Mouse (Mus musculus) intestine, embryonic 14.5 days (tissue): ENCODE data around the gene Atp2a1. TPM values are rescaled to one million over a fixed set of nuclear protein-coding genes. Genes with fewer than 3 reads are reported as not detected.

ENCODE experiments used
- ATAC-seq: fragments of 200-750 bp; cut with Nextera tagmentation; replicated peaks from 2 replicates; pipeline ENCODE4 v1.8.0; 2017; ENCODE audit warnings: low read depth, moderate number of reproducible peaks, moderate TSS enrichment, moderate library complexity; ENCODE audit not compliant: low FRiP score, low TSS enrichment
- DNase-seq: peaks from one replicate; pipeline ENCODE4 v3.0.0-alpha.2; 2018; ENCODE audit warnings: low spot score
- H3K27ac ChIP-seq: fragments of 300-500 bp; sonication (generic); 2 replicates; pipeline ENCODE4 v1.5.1; 2014; ENCODE audit warnings: low read depth, mild to moderate bottlenecking, control low read depth
- H3K27me3 ChIP-seq: fragments of 300-500 bp; sonication (generic); replicated peaks from 2 replicates; pipeline ENCODE4 v1.6.1; 2014; ENCODE audit warnings: low read length, control low read depth; ENCODE audit not compliant: control insufficient read depth, insufficient read depth
- H3K36me3 ChIP-seq: fragments of 300-500 bp; sonication (generic); 2 replicates; pipeline ENCODE4 v1.6.1; 2014; ENCODE audit warnings: low read length, control low read depth; ENCODE audit not compliant: control insufficient read depth, insufficient read depth
- H3K4me1 ChIP-seq: fragments of 300-500 bp; sonication (generic); replicated peaks from 2 replicates; pipeline ENCODE4 v1.6.1; 2014; ENCODE audit warnings: low read length, control low read depth, mixed read lengths; ENCODE audit not compliant: control insufficient read depth, insufficient read depth
- H3K4me2 ChIP-seq: fragments of 300-500 bp; sonication (generic); 2 replicates; pipeline ENCODE4 v1.6.1; 2014; ENCODE audit warnings: low read length
- H3K4me3 ChIP-seq: fragments of 300-500 bp; sonication (generic); 2 replicates; pipeline ENCODE4 v1.5.1; 2014; ENCODE audit warnings: low read depth, low read length, control low read depth, mixed read lengths
- H3K9ac ChIP-seq: fragments of 300-500 bp; sonication (generic); 2 replicates; pipeline ENCODE4 v1.6.1; 2014; ENCODE audit warnings: mild to moderate bottlenecking, low read length
- H3K9me3 ChIP-seq: fragments of 300-500 bp; sonication (generic); 2 replicates; pipeline ENCODE4 v1.6.1; 2016; ENCODE audit warnings: low read length, control low read depth; ENCODE audit not compliant: control insufficient read depth
- WGBS: fragments of 180-500 bp; shearing (Covaris S2); extraction: QIAGEN DNeasy Blood & Tissue Kit; methylation state at CpG from one replicate; pipeline ENCODE4 v1.1.7; 2014; 5-methylcytosine and 5-hydroxymethylcytosine counted together
- polyA plus RNA-seq: library from polyadenylated mRNA; unstranded; fragments of >200 nt; fragmentation: Nextera tagmentation; extraction: Ambion mirVana; gene quantifications from 2 replicates; pipeline ENCODE4 v1.2.1, GENCODE M21; 2014

Gene Atp2a1
- polyA plus RNA-seq, 1 experiment from 2014 or later, result 0.16 TPM

DNA sequence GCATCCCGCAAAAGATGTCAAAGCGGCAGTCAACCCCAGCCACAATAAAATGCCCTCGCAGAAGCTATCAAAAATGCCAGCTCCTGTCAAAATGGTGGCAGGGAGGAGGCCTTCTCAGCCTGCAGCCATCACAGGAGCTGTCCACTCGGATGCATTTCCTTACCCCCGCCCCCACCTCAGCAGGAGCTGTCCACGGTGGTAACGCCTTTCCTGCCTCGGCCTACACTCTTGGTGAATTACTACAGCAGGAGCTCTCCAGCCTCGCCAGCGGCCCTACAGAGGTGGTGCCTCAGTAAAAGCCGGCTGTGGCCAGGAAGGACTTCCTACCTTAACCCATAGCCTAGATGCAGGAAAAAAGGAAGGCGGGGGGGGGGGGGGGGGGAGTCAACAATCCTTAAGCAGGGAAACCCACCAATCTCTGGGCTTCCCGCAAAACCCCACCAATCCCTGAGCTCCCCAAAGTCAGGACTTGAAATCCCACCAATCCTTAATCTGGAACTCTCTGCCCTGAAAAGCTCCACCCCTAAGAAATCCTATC lies 35.5 kb downstream of the Atp2a1 start:
- Histone ChIP-seq H3K9ac (no peak overlapping the region), H3K4me3 (no peak overlapping the region), H3K27ac (peak overlapping the region; percentile 95; the same call in 1 of the 2 replicates), H3K27me3 (no peaks in the 10 kb centered on the region), H3K9me3 (no peaks in the 10 kb centered on the region), H3K36me3 (no peaks in the 10 kb centered on the region), H3K4me2 (no peak overlapping the region), H3K4me1 (peaks cover 12% of the 10 kb centered on the region)
- ATAC-seq, result no peak
- no peak for DNase-seq
- 48% methylated on average over 12 of the region's 13 CpGs for WGBS

DNA sequence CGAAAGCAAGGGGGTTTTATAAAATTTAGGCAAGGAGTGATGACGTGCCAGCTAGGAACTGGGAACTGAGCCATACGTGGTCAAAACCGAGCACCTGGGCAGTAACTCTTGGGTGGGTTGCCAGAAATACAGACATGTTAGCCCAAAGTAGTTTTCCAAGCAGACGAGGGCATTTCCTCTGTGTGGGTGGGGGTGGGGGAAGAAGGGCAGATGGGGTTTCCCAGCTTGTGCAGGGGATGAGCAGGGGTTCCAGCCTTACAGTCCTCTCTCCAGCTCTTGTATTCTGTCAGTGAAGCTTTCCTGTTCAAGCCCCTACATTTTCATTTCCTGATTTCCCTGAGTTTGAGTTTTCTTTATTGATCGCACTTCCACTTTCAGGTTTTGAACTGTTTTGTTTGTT lies 38.7 kb downstream of the Atp2a1 start:
- H3K27ac ChIP-seq, result no peak overlapping the region

DNA sequence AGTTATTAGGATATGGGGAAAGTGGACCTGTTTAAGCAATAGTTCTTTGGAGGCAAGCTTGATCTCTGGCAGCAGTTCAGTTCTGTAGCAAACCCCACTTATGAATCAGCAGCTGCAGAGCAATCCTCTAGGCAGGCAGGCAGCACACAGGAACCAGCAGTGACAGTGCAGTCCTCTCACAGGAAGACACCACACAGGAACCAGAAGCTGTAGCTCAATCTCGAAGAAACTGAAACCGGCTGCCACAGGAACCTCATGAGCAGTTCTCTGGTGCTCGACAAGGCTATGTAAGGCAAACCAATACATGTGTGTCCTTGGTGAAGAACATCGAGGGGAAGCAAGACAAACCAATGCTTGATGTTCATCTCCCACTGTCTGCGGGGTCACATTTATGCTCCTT lies 41.2 kb downstream of the Atp2a1 start:
- no peaks in the 10 kb centered on the region for H3K27me3 ChIP-seq
- no peaks in the 10 kb centered on the region for H3K4me1 ChIP-seq
- 87% methylated on average over 5 of the region's 5 CpGs for WGBS
- no peak overlapping the region for H3K4me2 ChIP-seq
- H3K36me3 ChIP-seq, result no peaks in the 10 kb centered on the region
- no peak for ATAC-seq
- no peak overlapping the region for H3K4me3 ChIP-seq
- no peak overlapping the region for H3K27ac ChIP-seq
- no peak overlapping the region for H3K9ac ChIP-seq
- no peaks in the 10 kb centered on the region for H3K9me3 ChIP-seq
- no peak for DNase-seq

More for the DNA sequence above, 38.7 kb downstream of the Atp2a1 start:
- DNase-seq (no peak), ATAC-seq (no peak)
- Histone ChIP-seq H3K9ac (no peak overlapping the region), H3K9me3 (no peaks in the 10 kb centered on the region), H3K27me3 (no peaks in the 10 kb centered on the region), H3K4me2 (no peak overlapping the region), H3K4me3 (no peak overlapping the region), H3K4me1 (peaks cover 7% of the 10 kb centered on the region), H3K36me3 (no peaks in the 10 kb centered on the region)
- 86% methylated on average over 6 of the region's 6 CpGs for WGBS

- DNase-seq (no peak), ATAC-seq (no peak)
- no peaks in the 10 kb centered on the region for H3K9me3 ChIP-seq
- 56% methylated on average over 3 of the region's 3 CpGs for WGBS
- no peak overlapping the region for H3K4me3 ChIP-seq
- no peak overlapping the region for H3K4me2 ChIP-seq
- no peaks in the 10 kb centered on the region for H3K27me3 ChIP-seq
- no peak overlapping the region for H3K27ac ChIP-seq
- no peaks in the 10 kb centered on the region for H3K4me1 ChIP-seq
- H3K36me3 ChIP-seq, result no peaks in the 10 kb centered on the region
- no peak overlapping the region for H3K9ac ChIP-seq
These were observed 44.4 kb downstream of the Atp2a1 start for GRCm38 (mm10) chr7:126418496-126418895.

GRCm38 (mm10) chr7:126417606-126418005 lies 45.3 kb downstream of the Atp2a1 start:
- Histone ChIP-seq H3K36me3 (no peaks in the 10 kb centered on the region), H3K4me1 (no peaks in the 10 kb centered on the region), H3K27ac (no peak overlapping the region), H3K9ac (no peak overlapping the region), H3K9me3 (no peaks in the 10 kb centered on the region), H3K4me2 (no peak overlapping the region), H3K4me3 (no peak overlapping the region), H3K27me3 (no peaks in the 10 kb centered on the region)
- 93% methylated on average over 4 of the region's 4 CpGs for WGBS
- no peak for DNase-seq
- ATAC-seq, result no peak

DNA sequence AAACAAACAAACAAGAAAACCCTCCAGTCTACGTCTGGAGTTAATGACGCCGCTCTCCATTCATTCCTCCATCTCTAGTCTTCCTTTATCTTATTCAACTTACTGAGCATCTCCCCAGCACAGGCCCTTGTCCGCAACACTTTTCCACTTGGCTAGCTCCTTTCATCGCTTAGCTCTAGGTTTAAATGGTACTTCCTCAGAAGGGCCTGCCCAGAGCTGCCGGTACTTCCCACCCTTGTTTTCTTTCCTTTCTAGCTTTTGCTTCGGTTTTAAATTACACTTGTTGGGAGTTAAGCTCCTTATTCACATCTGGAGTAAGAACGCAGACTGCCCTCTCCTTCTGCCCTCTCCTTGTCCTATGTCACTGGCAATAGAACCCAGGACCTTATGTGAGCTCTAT lies 45.9 kb downstream of the Atp2a1 start:
- DNase-seq (no peak), ATAC-seq (no peak)
- Histone ChIP-seq H3K4me3 (no peak overlapping the region), H3K27ac (no peak overlapping the region), H3K36me3 (no peaks in the 10 kb centered on the region), H3K9me3 (no peaks in the 10 kb centered on the region), H3K27me3 (no peaks in the 10 kb centered on the region), H3K9ac (no peak overlapping the region), H3K4me1 (no peaks in the 10 kb centered on the region), H3K4me2 (no peak overlapping the region)
- 76% methylated on average over 8 of the region's 8 CpGs for WGBS

DNA sequence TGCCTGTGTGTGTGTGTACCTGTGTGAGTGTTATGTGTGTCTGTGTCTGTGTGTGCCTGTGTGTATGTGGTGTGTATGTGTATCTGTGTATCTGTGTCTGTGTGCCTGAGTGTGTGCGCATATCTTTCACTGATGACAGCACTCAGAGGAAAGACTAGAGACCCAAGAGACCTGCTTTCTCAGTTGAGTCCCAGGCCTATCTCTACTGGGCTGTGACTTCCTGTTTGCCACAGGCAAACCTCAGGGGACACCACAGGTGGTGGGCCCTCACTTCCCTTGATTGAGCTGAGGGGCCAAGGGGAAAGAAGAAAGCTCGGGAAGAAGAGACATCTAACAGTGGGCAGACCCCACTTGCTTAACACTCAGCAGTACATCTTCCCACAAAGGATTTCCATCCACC lies 46.3 kb downstream of the Atp2a1 start:
- H3K4me2 ChIP-seq, result no peak overlapping the region
- H3K9ac ChIP-seq, result no peak overlapping the region
- ATAC-seq (no peak), DNase-seq (no peak)
- H3K4me3 ChIP-seq, result no peak overlapping the region
- 63% methylated on average over 2 of the region's 2 CpGs for WGBS
- H3K36me3 ChIP-seq, result no peaks in the 10 kb centered on the region
- no peak overlapping the region for H3K27ac ChIP-seq
- no peaks in the 10 kb centered on the region for H3K9me3 ChIP-seq
- no peaks in the 10 kb centered on the region for H3K27me3 ChIP-seq
- no peaks in the 10 kb centered on the region for H3K4me1 ChIP-seq

- DNase-seq, result no peak
- no peak within 1 kb of the TSS for H3K27ac ChIP-seq
- no peaks in the 10 kb centered on the region for H3K9me3 ChIP-seq
- no peak within 1 kb of the TSS for H3K4me2 ChIP-seq
- H3K9ac ChIP-seq, result no peak within 1 kb of the TSS
- H3K4me3 ChIP-seq, result no peak within 1 kb of the TSS
- ATAC-seq, result no peak
- WGBS, result 89% methylated on average over 6 of the region's 6 CpGs
- no peaks in the 10 kb centered on the region for H3K4me1 ChIP-seq
- no peaks in the 10 kb centered on the region for H3K27me3 ChIP-seq
- no peaks in the 10 kb centered on the region for H3K36me3 ChIP-seq
These were observed 48.2 kb downstream of the Atp2a1 start, which contains the start of gene Cd19 for GRCm38 (mm10) chr7:126414725-126415124. Cd19 (minus strand) TSS chr7:126414889.

DNA sequence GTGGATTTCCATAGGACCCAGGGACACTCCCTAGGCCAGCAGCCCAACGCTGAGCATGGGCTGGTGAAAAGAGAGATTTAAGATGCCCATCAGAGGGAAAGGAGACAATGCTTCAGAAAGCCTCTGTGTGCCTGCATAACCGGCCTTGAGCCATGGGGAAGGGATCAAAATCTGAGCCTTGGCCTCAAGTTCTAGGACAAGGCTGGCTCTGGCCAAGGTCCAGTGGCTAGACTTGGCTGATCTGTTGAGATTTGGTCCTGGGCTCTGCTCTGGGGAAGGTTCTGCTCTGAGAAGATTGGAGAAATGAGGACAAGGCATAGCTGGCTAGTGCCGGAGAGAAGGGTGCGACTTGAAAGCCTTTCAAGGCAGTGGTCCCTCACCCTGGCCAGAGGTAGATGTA lies 51.8 kb downstream of the Atp2a1 start:
- Histone ChIP-seq H3K4me2 (no peak overlapping the region), H3K27ac (no peak overlapping the region), H3K4me1 (no peaks in the 10 kb centered on the region), H3K27me3 (no peaks in the 10 kb centered on the region), H3K9me3 (no peaks in the 10 kb centered on the region), H3K9ac (no peak overlapping the region), H3K36me3 (no peaks in the 10 kb centered on the region), H3K4me3 (no peak overlapping the region)
- no peak for DNase-seq
- WGBS, result 90% methylated on average over 4 of the region's 4 CpGs
- ATAC-seq, result no peak
